Mouse (Mus musculus): ENCODE measurements at regions not wholly inside any gene's neighbourhood (a gene's known extent, or its start where the extent isn't known, plus 50 kb on each side); places are given as distances from the start of the nearest gene placed in this dataset.

DNA sequence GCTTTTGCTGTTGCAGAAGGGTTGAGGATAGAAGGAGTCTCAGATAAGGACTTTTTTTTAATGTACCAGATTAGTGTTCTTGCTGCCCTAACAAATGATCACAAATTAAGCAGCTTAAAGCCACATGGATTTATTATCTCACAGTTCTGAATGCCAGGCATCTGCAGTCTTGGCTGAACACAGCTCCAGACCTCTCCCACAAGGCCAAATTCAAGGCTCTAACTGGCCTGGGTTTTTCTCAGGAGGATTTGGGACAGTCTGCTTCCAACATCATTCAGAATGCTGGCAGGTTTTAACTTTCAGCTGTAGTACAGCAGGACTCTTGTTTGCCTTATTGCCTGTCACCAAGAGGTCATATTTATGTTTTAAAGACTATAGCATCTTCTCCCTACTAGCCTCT, 329.7 kb upstream of the Chrm2 start:
- Histone ChIP-seq H3K36me3 (ENCODE audit: control insufficient read depth, insufficient read depth, low read length) (no peaks in the 10 kb centered on the region), H3K27ac (ENCODE audit: low read depth, low read length) (no peak overlapping the region), H3K9ac (ENCODE audit: low read depth, low read length) (no peak overlapping the region), H3K27me3 (replicated peaks; ENCODE audit: control insufficient read depth, insufficient read depth, low read length) (no peaks in the 10 kb centered on the region), H3K4me1 (ENCODE audit: control insufficient read depth, insufficient read depth, low read depth, low read length) (no peaks in the 10 kb centered on the region), H3K9me3 (ENCODE audit: control insufficient read depth, low read length) (no peaks in the 10 kb centered on the region), H3K4me3 (ENCODE audit: low read length) (no peak overlapping the region), H3K4me2 (ENCODE audit: low read length) (no peak overlapping the region)
- ATAC-seq = no peak

DNA sequence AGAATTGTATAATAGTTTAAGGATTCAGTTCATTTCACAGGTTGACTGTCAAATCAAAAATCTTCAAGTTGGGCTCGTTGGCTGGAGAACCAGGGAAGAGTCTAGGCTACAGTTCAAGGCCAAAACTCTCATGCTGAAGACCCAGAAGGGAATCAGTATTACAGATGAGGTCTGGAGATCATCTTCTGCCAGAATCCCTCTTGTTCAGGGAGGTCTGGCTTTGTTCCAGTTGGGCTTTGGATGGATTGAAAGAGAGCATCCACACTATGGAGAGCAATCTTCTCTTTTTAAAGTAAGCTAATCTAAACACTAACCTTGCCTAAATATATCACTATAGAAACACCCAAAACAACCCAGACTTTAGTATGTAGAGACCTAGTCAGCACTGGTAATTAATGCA, 327.5 kb upstream of the Chrm2 start:
- Histone ChIP-seq H3K27me3 (replicated peaks; ENCODE audit: control insufficient read depth, insufficient read depth, low read length) (no peaks in the 10 kb centered on the region), H3K9ac (ENCODE audit: low read depth, low read length) (no peak overlapping the region), H3K27ac (ENCODE audit: low read depth, low read length) (no peak overlapping the region), H3K4me3 (ENCODE audit: low read length) (no peak overlapping the region), H3K4me1 (ENCODE audit: control insufficient read depth, insufficient read depth, low read depth, low read length) (no peaks in the 10 kb centered on the region), H3K36me3 (ENCODE audit: control insufficient read depth, insufficient read depth, low read length) (no peaks in the 10 kb centered on the region), H3K4me2 (ENCODE audit: low read length) (no peak overlapping the region), H3K9me3 (ENCODE audit: control insufficient read depth, low read length) (no peaks in the 10 kb centered on the region)
- no peak for ATAC-seq
- WGBS = 79% methylated on average over 1 of the region's 1 CpGs

DNA sequence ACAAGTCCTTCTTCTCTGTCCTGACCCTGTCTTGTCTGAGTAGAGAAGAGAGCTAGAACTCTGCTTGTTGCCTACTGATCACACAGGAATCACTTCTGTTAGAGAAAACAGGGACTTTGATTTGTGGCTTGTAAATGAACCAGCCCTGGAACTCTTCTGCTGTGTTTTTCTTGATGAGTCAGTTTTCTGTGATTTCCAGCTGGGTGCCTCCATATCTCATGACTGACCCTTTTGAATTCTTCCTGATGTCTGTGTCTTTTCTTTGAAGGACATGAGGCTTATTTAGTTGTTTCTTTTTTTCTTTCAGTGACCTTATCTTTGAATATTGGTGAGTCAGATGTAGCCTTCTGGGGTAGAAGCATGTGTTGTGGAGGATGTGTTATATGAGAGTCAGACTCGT, 323.0 kb upstream of the Chrm2 start:
- no peaks in the 10 kb centered on the region for H3K27me3 ChIP-seq (replicated peaks; ENCODE audit: control insufficient read depth, insufficient read depth, low read length)
- 94% methylated on average over 1 of the region's 1 CpGs for WGBS
- no peaks in the 10 kb centered on the region for H3K9me3 ChIP-seq (ENCODE audit: control insufficient read depth, low read length)
- no peaks in the 10 kb centered on the region for H3K36me3 ChIP-seq (ENCODE audit: control insufficient read depth, insufficient read depth, low read length)
- H3K4me1 ChIP-seq (ENCODE audit: control insufficient read depth, insufficient read depth, low read depth, low read length) = no peaks in the 10 kb centered on the region
- no peak overlapping the region for H3K4me3 ChIP-seq (ENCODE audit: low read length)
- H3K9ac ChIP-seq (ENCODE audit: low read depth, low read length) = no peak overlapping the region
- no peak overlapping the region for H3K4me2 ChIP-seq (ENCODE audit: low read length)
- no peak overlapping the region for H3K27ac ChIP-seq (ENCODE audit: low read depth, low read length)
- ATAC-seq = no peak

DNA sequence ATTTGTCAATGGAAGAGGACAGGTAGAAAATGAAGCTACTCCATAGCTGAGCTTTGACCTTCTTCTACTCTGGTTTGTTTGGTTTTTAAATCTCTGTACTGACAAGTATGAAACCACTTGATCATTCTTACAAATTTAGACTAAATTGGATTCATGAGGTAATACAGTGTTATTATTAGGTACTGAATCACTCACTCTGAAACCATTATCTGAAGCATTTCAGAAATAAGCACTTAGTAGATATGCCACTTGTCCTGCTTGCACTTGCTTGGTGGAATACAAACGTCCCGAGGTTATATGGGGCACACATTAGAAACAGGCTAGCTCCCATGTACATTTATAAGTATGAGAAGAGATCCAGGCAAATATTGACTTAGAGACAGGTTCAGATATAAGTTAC, 319.2 kb upstream of the Chrm2 start:
- no peak overlapping the region for H3K4me2 ChIP-seq (ENCODE audit: low read length)
- peaks cover 2% of the 10 kb centered on the region; the same call in 1 of the 2 replicates for H3K9me3 ChIP-seq (ENCODE audit: control insufficient read depth, low read length)
- no peaks in the 10 kb centered on the region for H3K36me3 ChIP-seq (ENCODE audit: control insufficient read depth, insufficient read depth, low read length)
- no peak overlapping the region for H3K4me3 ChIP-seq (ENCODE audit: low read length)
- no peak for ATAC-seq
- H3K27me3 ChIP-seq (replicated peaks; ENCODE audit: control insufficient read depth, insufficient read depth, low read length) = no peaks in the 10 kb centered on the region
- H3K9ac ChIP-seq (ENCODE audit: low read depth, low read length) = no peak overlapping the region
- 89% methylated on average over 2 of the region's 2 CpGs for WGBS
- no peaks in the 10 kb centered on the region for H3K4me1 ChIP-seq (ENCODE audit: control insufficient read depth, insufficient read depth, low read depth, low read length)
- H3K27ac ChIP-seq (ENCODE audit: low read depth, low read length) = no peak overlapping the region

DNA sequence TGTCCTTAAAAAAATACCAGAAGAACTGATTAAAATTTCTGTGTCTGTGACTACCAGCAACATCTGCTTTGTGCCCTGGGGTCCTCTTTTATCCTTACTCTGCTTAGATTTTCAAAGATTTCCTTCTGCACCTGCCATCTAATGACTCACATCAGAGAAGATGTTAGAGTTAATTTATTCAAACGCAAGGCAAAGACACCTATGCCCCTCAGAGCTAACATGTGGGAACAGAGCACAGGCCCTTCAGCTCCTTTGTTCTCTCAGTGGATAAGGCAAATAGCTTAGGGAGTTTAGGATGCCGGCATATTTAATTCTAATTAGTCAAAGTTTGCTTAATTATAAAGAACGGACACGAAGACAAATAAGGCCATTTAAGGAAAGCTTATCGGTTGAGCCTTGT, 308.3 kb upstream of the Chrm2 start:
- no peaks in the 10 kb centered on the region for H3K27me3 ChIP-seq (replicated peaks; ENCODE audit: control insufficient read depth, insufficient read depth, low read length)
- H3K9ac ChIP-seq (ENCODE audit: low read depth, low read length) = no peak overlapping the region
- no peak for ATAC-seq
- H3K4me1 ChIP-seq (ENCODE audit: control insufficient read depth, insufficient read depth, low read depth, low read length) = no peaks in the 10 kb centered on the region
- no peaks in the 10 kb centered on the region for H3K9me3 ChIP-seq (ENCODE audit: control insufficient read depth, low read length)
- H3K36me3 ChIP-seq (ENCODE audit: control insufficient read depth, insufficient read depth, low read length) = no peaks in the 10 kb centered on the region
- H3K27ac ChIP-seq (ENCODE audit: low read depth, low read length) = no peak overlapping the region
- WGBS = 58% methylated on average over 5 of the region's 5 CpGs
- H3K4me3 ChIP-seq (ENCODE audit: low read length) = no peak overlapping the region
- no peak overlapping the region for H3K4me2 ChIP-seq (ENCODE audit: low read length)

DNA sequence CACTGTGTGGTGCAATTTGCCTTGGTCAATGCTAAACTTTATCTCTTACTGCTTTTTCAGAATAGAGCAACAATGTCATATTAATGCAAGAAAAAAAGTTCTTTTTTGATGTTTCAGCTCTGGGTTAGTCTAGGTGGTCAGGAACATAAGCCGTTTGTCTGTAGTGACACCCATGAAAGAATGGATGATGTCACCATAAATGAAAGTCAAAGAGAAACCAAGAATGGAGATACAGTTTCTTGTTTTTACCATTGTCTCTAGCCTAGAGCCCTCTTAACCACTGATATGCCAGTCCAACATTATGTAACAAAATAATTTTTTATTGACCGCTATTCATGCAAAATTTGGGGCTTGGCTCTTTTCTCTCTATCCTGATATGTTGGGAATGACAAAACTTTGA, 294.3 kb upstream of the Chrm2 start:
- no peaks in the 10 kb centered on the region for H3K4me1 ChIP-seq (ENCODE audit: control insufficient read depth, insufficient read depth, low read depth, low read length)
- no peak overlapping the region for H3K4me2 ChIP-seq (ENCODE audit: low read length)
- no peak for ATAC-seq
- H3K4me3 ChIP-seq (ENCODE audit: low read length) = no peak overlapping the region
- WGBS = 91% methylated on average over 2 of the region's 2 CpGs
- no peaks in the 10 kb centered on the region for H3K9me3 ChIP-seq (ENCODE audit: control insufficient read depth, low read length)
- no peak overlapping the region for H3K27ac ChIP-seq (ENCODE audit: low read depth, low read length)
- H3K9ac ChIP-seq (ENCODE audit: low read depth, low read length) = no peak overlapping the region
- no peaks in the 10 kb centered on the region for H3K27me3 ChIP-seq (replicated peaks; ENCODE audit: control insufficient read depth, insufficient read depth, low read length)
- no peaks in the 10 kb centered on the region for H3K36me3 ChIP-seq (ENCODE audit: control insufficient read depth, insufficient read depth, low read length)

DNA sequence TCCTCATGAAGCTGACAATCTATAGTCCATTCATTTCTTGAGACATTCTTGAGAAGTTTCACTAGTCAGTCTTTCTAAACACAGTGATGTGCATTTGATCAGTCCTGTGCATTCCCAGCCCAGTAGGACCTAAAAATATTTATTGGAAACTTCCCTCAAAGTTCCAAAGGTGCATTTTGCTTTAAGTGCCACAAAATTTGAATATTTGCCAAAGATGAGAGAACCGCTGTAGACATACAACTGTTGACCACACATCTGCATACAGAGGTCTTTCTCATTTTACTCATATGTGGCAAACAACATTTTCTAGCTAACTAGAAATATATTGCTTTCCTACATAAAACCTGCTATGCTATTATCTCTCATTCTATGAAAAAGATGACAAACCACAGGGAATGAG, 293.8 kb upstream of the Chrm2 start:
- no peaks in the 10 kb centered on the region for H3K27me3 ChIP-seq (replicated peaks; ENCODE audit: control insufficient read depth, insufficient read depth, low read length)
- no peak overlapping the region for H3K4me3 ChIP-seq (ENCODE audit: low read length)
- no peaks in the 10 kb centered on the region for H3K4me1 ChIP-seq (ENCODE audit: control insufficient read depth, insufficient read depth, low read depth, low read length)
- 98% methylated on average over 1 of the region's 1 CpGs for WGBS
- no peak overlapping the region for H3K27ac ChIP-seq (ENCODE audit: low read depth, low read length)
- H3K36me3 ChIP-seq (ENCODE audit: control insufficient read depth, insufficient read depth, low read length) = no peaks in the 10 kb centered on the region
- no peak overlapping the region for H3K4me2 ChIP-seq (ENCODE audit: low read length)
- no peak for ATAC-seq
- H3K9me3 ChIP-seq (ENCODE audit: control insufficient read depth, low read length) = no peaks in the 10 kb centered on the region
- H3K9ac ChIP-seq (ENCODE audit: low read depth, low read length) = no peak overlapping the region

DNA sequence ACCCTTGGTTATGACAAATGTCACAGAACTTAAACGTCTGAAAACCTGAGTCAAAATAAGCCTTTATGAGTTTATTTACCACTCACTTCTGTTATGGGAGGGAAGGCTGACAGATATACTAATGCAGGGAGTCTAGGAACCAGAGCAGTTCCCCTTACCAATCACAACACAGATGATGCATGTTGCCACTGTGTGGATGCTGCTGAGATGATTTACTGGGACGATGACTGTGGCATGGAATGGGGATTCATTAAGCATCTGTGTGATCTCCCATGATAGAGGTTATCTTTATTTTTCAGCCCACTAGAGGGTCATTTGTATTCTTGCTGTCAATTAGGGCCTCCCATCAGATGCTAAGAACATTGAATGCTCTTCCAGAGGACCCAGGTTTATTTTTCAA, 290.5 kb upstream of the Chrm2 start:
- Histone ChIP-seq H3K9me3 (ENCODE audit: control insufficient read depth, low read length) (no peaks in the 10 kb centered on the region), H3K4me2 (ENCODE audit: low read length) (no peak overlapping the region), H3K27me3 (replicated peaks; ENCODE audit: control insufficient read depth, insufficient read depth, low read length) (no peaks in the 10 kb centered on the region), H3K4me1 (ENCODE audit: control insufficient read depth, insufficient read depth, low read depth, low read length) (no peaks in the 10 kb centered on the region), H3K36me3 (ENCODE audit: control insufficient read depth, insufficient read depth, low read length) (no peaks in the 10 kb centered on the region), H3K27ac (ENCODE audit: low read depth, low read length) (no peak overlapping the region), H3K4me3 (ENCODE audit: low read length) (no peak overlapping the region), H3K9ac (ENCODE audit: low read depth, low read length) (no peak overlapping the region)
- no peak for ATAC-seq
- 41% methylated on average over 2 of the region's 2 CpGs for WGBS

DNA sequence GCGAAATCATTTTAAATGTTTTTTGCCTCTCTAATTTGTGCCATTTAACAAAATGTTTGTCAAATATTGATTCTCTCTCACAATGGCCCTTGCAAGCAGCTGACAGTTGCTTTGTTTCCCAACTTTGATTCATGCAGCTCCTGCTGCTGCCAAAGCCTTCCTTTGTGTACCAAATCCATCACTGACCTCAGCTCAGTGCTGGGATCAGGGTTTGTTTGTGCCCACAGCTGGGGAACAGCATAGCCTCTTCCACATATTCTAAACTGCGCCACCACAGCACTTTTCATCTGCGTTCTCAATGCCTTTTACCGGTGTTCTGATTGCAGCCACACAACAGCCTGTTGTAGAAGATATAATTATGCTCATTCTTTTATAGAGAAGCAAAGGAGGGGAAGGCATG, 289.7 kb upstream of the Chrm2 start:
- Histone ChIP-seq H3K4me2 (ENCODE audit: low read length) (no peak overlapping the region), H3K36me3 (ENCODE audit: control insufficient read depth, insufficient read depth, low read length) (no peaks in the 10 kb centered on the region), H3K4me3 (ENCODE audit: low read length) (no peak overlapping the region), H3K9me3 (ENCODE audit: control insufficient read depth, low read length) (no peaks in the 10 kb centered on the region), H3K9ac (ENCODE audit: low read depth, low read length) (no peak overlapping the region), H3K4me1 (ENCODE audit: control insufficient read depth, insufficient read depth, low read depth, low read length) (no peaks in the 10 kb centered on the region), H3K27me3 (replicated peaks; ENCODE audit: control insufficient read depth, insufficient read depth, low read length) (no peaks in the 10 kb centered on the region), H3K27ac (ENCODE audit: low read depth, low read length) (no peak overlapping the region)
- ATAC-seq = no peak
- 24% methylated on average over 4 of the region's 4 CpGs for WGBS

DNA sequence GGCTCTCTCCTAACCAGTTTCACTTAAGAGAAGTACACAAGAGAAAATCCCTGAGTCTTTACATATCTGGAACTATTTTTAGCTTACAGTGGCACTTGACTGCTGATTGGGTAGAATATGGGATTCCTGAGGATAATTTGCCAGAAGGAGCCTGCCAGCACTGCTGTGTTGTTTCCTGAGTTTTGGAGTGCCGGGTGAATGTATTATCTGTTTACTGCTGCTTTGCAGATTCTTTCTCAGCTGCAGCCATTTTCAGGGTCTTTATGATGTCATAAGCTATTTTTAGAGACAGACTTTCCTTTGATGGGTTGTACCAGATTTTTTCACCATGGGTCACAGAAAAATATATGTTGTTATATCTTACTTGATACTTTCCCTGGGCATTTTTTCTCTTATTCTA, 279.1 kb upstream of the Chrm2 start:
- WGBS = 40% methylated on average over 1 of the region's 1 CpGs
- ATAC-seq = no peak

More for the DNA sequence above, 279.1 kb upstream of the Chrm2 start:
- Histone ChIP-seq H3K4me2 (ENCODE audit: low read length) (no peak overlapping the region), H3K4me3 (ENCODE audit: low read length) (no peak overlapping the region), H3K9me3 (ENCODE audit: control insufficient read depth, low read length) (no peaks in the 10 kb centered on the region), H3K9ac (ENCODE audit: low read depth, low read length) (no peak overlapping the region), H3K27ac (ENCODE audit: low read depth, low read length) (no peak overlapping the region), H3K36me3 (ENCODE audit: control insufficient read depth, insufficient read depth, low read length) (no peaks in the 10 kb centered on the region), H3K4me1 (ENCODE audit: control insufficient read depth, insufficient read depth, low read depth, low read length) (no peaks in the 10 kb centered on the region; the same call in 1 of the 2 replicates), H3K27me3 (replicated peaks; ENCODE audit: control insufficient read depth, insufficient read depth, low read length) (no peaks in the 10 kb centered on the region)

Measured in hindbrain, embryonic 16.5 days (tissue).